Mouse (Mus musculus): ENCODE data around the gene Gm47791.

GRCm38 (mm10) chr1:82795211-82795610, 24.2 kb upstream of the Gm47791 start:
- TF ChIP-seq CTCF (IDR thresholded peaks at IDR 0.05; ENCODE audit: low read depth) (no peak), EP300 (IDR thresholded peaks at IDR 0.05; ENCODE audit: low read depth) (no peak)

Measured in liver, embryonic 14.5 days (tissue).